Mouse (Mus musculus): ENCODE results near the gene Cfap97. TPM values are rescaled to one million over a fixed set of nuclear protein-coding genes. Genes with fewer than 3 reads are reported as not detected.
A peak's percentile ranks its signal among the peaks of the same experiment; 100 is the strongest.

Gene Cfap97
- total RNA-seq, 1 experiment from 2014 or later, result 40.7 TPM

DNA sequence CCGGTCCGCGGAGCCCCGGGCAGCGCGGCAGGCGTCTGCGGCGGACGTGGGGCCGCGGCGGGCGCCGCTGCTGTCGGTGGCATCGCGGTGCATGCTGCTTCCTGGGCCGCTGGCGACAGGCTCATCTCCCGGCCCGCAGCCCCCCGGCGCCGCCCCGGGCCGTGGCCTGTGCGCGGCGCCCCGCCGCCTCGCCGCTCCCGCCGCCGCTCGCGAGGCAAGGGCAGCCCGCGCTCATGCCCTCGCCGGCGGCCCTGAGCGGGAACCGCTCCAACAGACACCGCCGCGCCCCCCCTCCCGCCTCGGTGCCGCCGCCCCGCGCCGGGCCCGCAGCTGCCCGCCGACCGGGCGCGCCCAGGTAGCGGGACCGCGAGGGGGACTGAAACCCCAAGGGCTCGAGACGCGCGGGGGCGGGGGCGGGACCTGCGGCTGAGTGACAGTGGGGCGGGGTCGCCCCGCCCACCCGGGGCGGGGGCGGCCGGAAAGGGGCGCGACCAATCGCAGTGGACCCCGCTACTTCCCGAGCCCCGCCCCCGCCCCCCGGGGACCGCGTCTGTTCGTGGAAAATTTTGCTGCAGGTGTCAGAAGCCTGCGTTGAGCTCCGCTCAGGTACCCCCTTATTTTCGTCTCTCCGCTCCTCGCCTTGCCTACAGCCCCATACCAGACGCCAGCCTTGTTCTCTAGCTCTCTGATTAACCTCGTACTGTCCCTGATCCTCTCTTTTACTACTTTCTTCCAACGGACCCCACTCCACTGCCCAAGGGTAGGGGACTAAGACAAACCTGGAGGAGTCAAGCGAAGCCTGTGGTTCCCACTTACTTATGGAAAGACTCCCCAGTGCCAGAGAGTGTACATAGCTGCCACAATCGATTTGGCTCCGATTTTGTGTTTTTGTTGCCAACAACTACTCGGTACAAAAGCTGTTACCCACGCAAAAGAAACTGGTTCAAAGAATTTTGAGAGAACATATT is 777 bp downstream of the Cfap97 start, which contains the start of gene Snx25:
Gene Snx25, minus strand, starts transcription at position 96 of the 968 bp plus-strand sequence.
- peak; percentile 72 for ATAC-seq (replicated peaks; ENCODE audit: low read depth, poor library complexity, severe bottlenecking)

DNA sequence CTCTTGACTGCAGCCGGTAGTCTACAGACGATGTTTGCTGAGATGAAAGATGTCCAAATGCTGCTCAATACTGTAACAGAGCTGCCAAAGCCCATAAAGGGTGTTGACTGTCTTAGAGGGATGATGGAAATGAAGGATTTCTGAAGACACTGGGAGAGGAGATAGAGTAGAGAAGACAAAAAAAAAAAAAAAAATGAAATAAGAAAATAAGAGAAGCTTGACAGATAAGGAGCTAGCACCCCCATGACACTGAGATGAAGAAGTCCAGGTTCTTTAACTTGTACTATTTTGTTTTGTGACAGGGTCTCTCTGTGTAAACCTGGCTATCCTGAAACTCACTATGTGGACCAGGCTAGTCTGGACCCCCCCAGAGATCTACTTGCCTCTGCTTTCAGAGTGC is 1.5 kb downstream of the Cfap97 start:
- no peak for ATAC-seq (replicated peaks; ENCODE audit: low read depth, poor library complexity, severe bottlenecking)

- ATAC-seq (replicated peaks; ENCODE audit: low read depth, poor library complexity, severe bottlenecking), result peak; percentile 99
Observed at GRCm38 (mm10) chr8:46162953-46163869, 11.6 kb downstream of the Cfap97 start.

DNA sequence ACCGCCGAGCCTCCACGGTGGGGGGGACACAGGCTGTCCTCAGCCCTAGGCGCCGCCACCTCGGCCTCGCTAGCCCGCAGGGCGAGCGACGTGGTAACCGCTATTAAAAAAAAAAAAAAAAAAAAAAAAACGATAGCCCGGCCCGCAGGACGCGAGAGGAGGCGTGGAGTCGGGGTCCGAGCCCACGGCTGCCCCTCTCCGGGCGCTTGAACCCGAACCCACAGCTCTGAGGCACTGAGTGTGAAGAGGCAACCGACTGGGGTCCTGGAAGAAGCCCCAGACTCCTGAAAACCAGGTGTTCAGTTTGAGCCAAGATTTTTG is 12.3 kb downstream of the Cfap97 start:
- no peak for ATAC-seq (replicated peaks; ENCODE audit: low read depth, poor library complexity, severe bottlenecking)

DNA sequence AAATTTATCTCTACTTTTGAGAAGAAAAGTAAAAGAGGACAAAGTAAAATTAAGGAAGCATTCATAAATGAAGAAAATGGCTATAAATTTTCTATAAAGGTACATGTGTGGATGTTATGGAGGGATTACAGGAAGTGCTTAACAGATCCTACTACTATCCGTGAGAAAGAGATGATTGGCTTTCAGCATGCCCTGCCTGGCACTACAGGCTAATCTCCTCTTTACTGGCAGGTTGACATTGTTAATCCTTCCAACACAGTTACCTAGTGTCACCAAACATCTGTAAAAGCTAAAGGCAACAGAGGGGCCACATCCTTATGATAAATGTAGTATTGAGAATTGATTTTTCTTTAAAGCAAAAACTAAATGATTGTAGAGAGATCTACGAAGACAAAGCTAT is 22.1 kb downstream of the Cfap97 start:
- ATAC-seq (replicated peaks; ENCODE audit: low read depth, poor library complexity, severe bottlenecking), result no peak

DNA sequence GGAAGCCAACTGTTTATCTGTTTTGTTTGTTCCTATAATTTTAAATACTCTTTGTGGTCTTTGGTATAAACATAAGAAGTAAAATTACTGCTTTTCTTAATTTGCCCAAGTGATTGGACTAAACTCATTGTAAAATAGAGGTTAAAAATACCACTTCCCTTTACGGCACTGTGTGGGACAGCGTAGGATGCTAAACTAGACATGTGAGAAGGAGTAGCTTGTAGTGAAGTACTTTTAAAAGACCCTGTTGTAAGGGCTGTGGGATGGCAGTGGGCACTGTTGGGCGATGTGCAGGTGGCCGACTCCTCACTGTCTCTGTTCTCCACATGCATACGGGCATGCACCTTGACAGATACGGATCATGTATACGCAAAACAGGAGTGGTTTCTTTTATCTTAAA is 28.6 kb downstream of the Cfap97 start:
- no peak for ATAC-seq (replicated peaks; ENCODE audit: low read depth, poor library complexity, severe bottlenecking)

DNA sequence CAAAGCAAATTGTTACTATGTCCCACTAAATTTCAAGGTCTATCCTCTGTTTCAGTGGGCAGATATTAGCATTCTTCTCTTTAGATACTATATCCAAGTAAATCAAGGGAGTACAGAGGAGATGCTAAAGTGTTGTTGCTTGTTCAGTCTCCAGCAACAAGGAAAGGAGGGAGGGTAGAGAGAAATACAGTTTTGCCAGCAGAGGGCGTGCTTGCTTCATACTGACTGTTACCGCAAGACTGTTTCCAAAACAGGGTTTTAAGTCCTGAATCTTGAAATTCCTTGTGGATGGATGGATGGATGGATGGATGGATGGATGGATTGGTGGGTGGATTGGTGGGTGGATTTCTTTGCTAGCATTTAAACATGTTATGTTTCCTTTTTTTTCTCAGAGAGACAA is 33.8 kb downstream of the Cfap97 start:
- peak; percentile 62 for ATAC-seq (replicated peaks; ENCODE audit: low read depth, poor library complexity, severe bottlenecking)

GRCm38 (mm10) chr8:46193100-46193499 is 41.5 kb downstream of the Cfap97 start:
- no peak for ATAC-seq (replicated peaks; ENCODE audit: low read depth, poor library complexity, severe bottlenecking)

GRCm38 (mm10) chr8:46196877-46197276 is 45.3 kb downstream of the Cfap97 start:
- no peak for ATAC-seq (replicated peaks; ENCODE audit: low read depth, poor library complexity, severe bottlenecking)

- ATAC-seq (replicated peaks; ENCODE audit: low read depth, poor library complexity, severe bottlenecking), result no peak
Observed at GRCm38 (mm10) chr8:46197673-46198072, 46.1 kb downstream of the Cfap97 start.

DNA sequence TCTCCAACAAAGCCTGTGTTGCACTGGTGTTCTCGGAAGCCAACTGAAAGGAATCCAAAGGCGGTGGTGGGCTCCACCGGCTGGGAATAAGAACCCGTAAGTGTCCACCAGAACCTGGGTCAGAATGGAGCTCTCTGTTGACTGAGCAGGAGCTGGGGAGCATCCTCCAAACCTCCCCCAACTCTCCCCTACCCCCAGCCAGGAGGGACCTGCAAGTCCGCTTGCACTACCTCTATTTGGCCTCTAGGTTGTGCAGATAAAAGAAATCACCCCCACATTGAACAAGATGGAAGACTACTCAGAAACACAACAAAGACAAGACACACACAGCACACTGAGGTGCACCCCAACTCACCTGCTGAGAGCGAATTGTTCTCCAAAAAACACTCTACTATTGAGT is 50.8 kb downstream of the Cfap97 start:
- ATAC-seq (replicated peaks; ENCODE audit: low read depth, poor library complexity, severe bottlenecking), result peak; percentile 60

DNA sequence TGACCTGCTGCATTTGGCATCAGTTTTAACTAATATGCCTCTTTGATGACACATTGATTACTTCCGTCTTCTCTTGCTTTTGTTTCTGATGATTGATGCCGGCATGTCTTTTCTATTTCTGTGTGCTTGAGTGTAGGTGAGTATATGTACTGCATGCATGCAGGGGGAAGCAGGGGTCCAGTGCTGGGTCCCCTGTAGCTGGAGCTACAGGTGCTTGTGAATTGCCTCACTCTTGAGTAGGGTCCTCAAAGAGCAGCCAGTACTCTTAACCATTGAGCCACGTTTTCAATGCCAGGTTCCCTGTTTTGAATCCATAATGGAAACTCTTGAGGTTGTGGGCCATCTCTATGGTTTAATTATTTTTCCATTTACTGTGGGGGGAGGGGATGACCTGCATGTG is 52.7 kb downstream of the Cfap97 start:
- ATAC-seq (replicated peaks; ENCODE audit: low read depth, poor library complexity, severe bottlenecking), result no peak

GRCm38 (mm10) chr8:46204974-46205640 is 53.5 kb downstream of the Cfap97 start:
- no peak for ATAC-seq (replicated peaks; ENCODE audit: low read depth, poor library complexity, severe bottlenecking)

GRCm38 (mm10) chr8:46206107-46206506 is 54.5 kb downstream of the Cfap97 start:
- no peak for ATAC-seq (replicated peaks; ENCODE audit: low read depth, poor library complexity, severe bottlenecking)

- no peak for ATAC-seq (replicated peaks; ENCODE audit: low read depth, poor library complexity, severe bottlenecking)
Observed at GRCm38 (mm10) chr8:46208354-46208753, 56.8 kb downstream of the Cfap97 start.

- no peak for ATAC-seq (replicated peaks; ENCODE audit: low read depth, poor library complexity, severe bottlenecking)
Observed at GRCm38 (mm10) chr8:46209057-46209456, 57.5 kb downstream of the Cfap97 start.

DNA sequence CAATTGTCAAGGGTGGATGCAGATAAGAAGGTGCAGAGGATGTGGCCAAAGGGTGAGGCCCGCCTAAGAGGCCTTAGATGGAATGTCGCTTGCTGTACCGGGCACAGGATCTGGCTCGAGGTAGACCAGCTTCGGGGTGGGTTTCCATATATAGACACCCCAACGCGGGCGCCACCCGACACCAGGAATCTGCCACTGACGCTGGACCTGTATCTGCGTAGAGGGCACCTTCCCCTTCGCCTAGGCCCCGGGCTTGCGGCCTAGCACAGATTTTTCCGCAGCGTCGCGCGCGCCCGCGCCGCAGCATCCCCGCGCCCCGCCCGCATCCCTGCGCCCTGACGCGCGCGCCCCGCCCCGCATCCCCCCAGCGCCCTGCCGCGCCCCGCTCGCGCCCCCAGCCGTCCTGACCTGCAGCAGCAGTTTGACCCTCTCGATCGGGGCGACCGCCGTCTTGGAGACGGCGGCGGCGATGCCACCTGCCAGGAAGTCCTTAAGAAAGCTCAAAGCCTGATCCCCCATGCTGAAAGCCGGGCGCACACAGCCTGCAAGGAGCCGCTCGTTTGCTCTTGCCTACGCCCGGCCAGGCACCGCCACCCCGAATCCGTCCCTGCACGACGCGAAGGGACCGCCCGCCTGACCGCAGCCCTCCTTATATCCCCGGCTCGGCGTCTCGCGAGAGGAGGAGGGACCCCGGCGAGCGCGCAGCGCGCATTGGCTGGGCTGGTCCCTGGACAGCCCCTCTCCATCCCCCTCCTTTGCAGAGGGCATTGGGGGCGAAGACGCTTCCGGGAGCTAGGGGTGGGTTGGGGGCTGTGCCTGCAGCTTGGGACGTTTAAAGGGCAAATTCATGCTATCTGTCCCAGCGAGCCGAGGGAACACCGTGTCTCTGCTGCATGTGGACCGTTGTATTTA is 59.1 kb downstream of the Cfap97 start, which contains the start of gene Slc25a4:
Gene Slc25a4, minus strand, starts transcription at position 881 of the 912 bp plus-strand sequence.
- ATAC-seq (replicated peaks; ENCODE audit: low read depth, poor library complexity, severe bottlenecking), result peak; percentile 98

DNA sequence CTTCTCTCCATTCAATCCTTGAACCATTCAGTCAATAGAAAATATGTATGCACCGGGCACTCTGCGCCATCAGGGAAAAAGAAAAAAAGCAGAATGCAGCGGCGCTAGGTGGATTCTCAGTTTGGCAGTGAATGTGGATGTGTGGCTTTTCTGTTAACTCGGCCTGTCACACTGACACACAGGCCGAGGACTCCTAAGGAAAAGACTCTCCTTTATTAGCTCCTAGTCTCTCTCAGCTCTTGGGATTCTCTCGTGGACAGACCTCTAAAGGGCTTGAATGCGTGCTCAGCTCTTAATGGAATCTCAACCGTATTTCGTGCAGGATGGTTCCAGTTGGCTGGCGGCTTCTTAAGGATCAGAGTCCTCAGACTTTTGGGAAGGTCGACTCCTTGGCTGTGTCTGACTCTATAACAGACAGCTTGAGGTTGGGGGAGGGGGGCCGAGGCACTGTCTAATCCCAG is 60.1 kb downstream of the Cfap97 start:
- no peak for ATAC-seq (replicated peaks; ENCODE audit: low read depth, poor library complexity, severe bottlenecking)

- no peak for ATAC-seq (replicated peaks; ENCODE audit: low read depth, poor library complexity, severe bottlenecking)
Observed at GRCm38 (mm10) chr8:46212194-46212593, 60.6 kb downstream of the Cfap97 start.
